Mouse (Mus musculus): ENCODE data around the gene Map3k10.

Gene Map3k10

DNA sequence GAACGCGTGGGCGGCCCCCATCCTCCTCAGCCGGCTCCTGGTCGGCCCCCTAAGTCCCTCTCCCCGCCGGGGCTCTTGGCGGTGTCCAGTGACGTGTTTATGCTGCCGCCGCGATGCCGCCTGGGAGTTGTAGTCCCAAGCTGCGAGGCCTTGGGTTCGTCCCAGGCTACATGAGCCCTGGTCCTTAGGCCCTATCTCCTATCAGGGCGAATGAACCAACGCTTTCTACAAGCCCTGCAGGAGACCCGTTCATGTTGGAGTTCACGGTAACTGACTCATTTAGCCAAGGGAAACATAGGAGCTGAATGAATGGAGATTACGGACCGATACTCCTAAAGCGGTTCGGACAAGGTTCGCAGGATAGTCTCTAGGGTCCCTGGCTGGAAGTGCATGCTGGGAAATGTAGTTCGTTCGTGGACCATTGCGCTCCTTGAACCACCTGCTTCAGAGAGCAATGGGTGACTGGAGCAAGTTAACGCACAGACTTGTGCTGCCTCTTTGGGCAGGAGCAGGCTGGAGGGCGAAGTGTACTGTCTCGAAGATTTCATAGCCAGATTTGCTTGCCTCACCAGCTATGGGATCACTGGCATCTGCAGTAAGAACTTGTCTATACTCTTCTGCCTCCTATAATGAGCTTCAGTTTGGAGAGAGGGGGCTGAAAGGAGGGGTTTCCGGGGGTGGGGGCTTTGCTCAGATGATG is at the start of gene Map3k10:
Gene Map3k10 (minus strand): TSS at position 77 of the 700 bp plus-strand sequence.
- peak; percentile 77 to 86 for DNase-seq (ENCODE audit: low spot score in 2 of 2)

DNA sequence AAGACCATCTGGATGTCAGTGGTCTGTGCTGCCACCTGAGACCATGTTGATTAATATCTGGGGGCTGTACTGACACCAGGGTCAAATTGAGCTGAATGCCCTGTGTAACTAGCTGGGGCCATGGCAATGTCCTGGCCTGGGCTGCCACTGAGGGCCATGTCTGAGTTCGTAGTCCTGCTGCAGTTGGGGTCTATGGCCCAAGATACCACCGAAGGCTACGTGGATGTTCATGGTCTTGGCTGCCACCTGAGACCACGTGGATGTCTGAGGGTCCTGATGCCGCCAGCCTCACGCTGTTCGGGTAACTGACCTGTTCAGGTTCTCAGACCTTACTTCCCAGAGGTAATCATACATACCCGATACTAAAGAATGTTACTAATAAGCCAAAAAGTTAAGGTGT is 47.6 kb upstream of the Map3k10 start:
- no peak for DNase-seq (ENCODE audit: low spot score in 2 of 2)

DNA sequence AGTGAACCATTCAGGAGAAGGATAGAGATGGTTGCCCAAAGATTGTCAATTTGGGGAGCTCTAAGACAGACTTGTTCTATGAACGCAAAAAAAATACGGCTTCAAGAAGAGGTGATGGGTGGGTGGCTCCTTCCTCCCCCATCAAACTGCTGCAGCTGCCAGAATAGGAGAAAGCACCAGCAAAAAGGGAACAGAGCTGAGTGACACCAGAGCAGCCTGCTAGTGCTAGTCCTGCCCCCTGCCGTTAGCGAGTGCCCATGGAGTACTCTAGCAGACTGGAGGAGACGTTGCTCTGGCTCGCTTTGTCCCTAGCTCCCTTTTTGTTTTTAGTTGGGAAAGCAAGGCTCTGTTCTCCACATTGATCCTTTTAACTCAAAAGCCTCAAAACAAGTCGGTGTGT is 36.0 kb upstream of the Map3k10 start:
- no peak for DNase-seq (ENCODE audit: low spot score in 2 of 2)

DNA sequence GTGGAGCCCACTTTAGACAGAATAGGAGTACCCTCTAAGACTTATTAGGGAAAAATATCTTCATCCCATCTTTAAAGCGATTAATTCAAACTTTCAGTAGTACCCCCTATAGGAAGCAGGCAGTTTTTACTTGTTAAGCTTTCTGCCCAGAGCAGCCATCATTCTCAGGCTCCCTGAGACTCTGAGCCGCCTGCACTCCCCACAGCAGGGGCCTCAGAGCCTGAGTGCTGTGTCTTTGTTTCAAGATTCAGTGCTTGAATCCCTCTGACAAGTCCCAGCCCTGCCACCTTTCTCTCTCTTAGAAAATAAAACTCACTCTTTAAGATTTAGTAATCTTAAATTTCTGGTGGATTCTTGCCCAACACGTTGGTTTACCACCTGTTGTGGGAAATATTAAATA is 22.3 kb upstream of the Map3k10 start:
- no peak for DNase-seq (ENCODE audit: low spot score in 2 of 2)

DNA sequence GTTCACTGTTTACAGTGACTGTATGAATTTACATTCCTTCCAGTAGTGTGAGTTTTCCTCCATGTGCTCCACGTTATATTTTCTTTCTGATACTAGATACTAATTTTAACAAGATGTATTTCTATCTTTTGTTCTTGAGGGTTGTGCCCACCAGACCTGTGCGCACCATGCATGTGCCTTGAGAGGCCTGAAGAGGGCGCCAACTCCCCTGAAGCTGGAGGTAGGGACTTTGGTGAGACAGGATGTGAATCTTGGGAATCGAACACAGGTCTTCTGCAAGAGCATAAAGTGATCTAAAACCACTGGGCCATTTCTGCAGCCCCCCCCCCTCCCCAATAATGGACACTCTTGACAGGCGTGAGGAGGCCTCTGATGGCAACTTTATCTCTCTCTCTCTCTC is 16.7 kb upstream of the Map3k10 start:
- peak in 1 of 2 experiments; percentile 25 for DNase-seq (ENCODE audit: low spot score in 2 of 2)

DNA sequence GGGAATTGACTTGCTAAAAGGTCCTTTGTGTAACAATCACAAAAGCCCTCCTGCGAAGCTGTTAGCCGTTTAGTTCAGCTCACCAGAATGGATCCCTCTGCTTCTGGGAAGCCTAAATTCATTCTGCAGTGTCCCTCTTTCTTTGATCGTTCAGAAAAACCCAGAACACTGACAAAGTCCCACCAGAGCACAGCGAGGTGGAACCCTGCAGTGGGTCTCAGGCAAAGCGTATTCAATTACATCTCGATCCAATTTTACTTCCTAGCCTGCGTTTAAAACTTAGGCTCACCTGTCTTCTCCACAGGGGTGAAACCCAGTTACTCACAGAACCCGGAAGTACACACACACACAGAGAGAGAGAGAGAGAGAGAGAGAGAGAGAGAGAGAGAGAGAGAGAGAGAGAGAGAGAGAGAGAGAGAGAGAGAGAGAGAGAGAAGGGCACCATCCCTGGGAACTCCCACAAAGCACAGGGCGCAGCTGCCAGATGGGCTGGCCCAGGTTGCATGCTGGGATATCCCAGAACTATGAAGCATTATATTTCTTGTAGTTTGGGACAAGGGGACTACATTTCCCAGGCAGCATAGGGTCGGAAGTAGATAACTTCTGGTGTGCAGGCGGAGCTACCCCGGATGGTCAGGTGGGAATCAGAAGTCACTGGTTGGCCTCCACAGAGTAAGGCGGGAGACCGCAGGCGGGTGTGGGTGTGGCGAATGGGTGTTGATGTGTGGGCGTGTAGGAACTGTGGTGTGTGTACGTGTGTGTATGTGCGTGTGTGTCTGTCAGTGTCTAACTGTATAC is 14.6 kb upstream of the Map3k10 start, which contains the start of gene Zfp607b:
Gene Zfp607b (plus strand): TSS at position 526 of the 798 bp plus-strand sequence.
- peak; percentile 71 to 82 for DNase-seq (ENCODE audit: low spot score in 2 of 2)

DNA sequence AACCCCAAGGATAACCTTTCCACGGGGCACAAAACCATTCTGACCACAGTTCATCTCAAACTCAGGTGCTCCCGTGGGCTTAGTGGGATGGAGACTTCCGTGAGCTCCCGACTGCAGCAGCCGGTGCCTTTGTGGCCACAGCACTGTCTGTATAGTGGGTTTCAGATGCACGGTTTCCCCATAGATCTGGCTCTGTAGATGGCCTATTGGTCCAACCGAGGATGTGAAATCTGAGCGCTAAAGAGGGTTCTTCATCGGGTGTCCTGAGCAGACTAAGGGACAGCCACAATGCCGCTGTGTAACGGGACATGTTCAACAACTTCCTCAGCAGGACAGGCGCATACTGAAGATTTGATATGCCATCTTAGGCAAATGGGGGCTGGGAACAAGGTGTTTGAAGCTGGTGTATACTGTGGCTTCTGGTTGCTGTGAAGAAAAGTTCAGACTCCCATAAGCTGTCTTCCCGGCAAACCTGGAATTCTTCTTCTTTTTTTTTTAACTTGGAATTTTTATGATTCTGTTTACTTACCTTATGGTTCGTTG is 13.9 kb upstream of the Map3k10 start:
- DNase-seq (ENCODE audit: low spot score in 2 of 2) = no peak

DNA sequence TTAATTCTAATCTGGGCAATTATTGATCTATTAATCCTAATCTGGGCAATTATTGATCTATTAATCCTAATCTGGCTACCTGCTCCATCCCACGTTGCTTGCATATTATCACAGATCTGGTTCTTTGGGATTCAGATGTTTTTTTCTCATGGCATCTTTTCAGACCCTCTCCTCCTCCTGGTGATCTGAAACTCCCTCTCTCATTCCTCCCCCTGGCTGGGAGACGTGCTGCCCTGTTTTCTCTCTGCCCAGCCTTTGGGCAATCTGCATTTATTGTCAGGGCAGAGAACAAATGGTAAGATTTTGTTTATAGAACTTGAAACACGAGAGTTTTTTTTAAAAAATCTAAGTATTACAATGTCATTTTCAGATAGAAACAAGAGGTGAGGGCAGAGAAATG is 13.4 kb upstream of the Map3k10 start:
- DNase-seq (ENCODE audit: low spot score in 2 of 2) = no peak

DNA sequence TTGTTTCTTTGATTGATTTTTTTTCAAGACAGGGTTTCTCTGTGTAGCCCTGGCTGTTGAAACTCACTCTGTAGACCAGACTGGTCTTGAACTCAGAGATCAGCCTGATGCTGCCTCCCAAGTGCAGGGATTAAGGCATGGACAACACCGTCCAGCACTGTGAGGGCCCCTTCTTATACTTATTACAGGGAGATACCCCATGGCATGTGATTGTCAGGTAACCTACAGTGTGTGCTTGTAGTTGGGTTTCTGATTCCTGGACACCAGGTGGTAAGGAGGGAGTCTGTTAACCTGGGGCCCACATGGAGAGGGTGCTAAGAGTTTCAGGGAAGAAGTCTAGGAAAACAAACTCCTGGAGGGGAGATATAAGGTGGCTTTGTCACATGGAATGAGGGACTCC is 12.6 kb upstream of the Map3k10 start:
- DNase-seq (ENCODE audit: low spot score in 2 of 2) = no peak

DNA sequence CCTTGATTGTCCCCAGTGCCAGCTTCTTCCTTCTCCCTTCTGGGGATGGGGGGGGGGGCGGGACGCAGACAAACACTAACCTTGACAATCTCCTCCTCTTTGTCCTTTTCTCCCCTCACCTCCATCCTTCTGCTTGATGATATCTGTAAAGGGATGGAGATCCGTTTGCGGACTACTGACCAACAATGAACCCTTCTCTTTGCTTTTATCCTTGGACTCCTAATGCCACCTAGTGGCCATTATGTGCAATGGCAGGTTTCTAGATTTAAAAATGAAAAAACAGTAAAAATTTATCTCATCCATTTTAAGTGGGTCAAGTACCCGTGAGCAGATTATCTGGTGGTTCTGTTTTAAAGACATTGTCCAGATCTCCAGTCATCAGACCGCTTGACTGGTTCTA is 11.3 kb upstream of the Map3k10 start:
- no peak for DNase-seq (ENCODE audit: low spot score in 2 of 2)

DNA sequence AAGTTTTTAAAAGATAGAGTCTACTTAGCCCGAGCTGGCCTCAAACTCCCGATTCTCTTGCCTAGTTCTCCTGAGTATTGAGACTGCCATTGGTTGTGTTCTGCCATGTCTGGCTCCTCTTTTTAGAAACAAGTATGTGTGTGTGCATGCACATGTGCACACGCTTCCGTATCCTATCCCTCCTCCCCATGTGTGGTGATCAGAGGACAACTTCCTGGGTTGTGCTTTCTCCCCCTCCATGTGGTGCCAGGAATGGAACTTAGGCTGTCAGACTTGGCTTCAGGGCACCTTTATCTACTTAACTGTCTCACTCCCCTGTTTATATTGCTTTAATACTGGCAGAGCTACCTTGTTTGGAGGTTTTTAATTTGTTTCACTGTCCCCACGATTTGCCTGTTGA is 10.8 kb upstream of the Map3k10 start:
- no peak for DNase-seq (ENCODE audit: low spot score in 2 of 2)

DNA sequence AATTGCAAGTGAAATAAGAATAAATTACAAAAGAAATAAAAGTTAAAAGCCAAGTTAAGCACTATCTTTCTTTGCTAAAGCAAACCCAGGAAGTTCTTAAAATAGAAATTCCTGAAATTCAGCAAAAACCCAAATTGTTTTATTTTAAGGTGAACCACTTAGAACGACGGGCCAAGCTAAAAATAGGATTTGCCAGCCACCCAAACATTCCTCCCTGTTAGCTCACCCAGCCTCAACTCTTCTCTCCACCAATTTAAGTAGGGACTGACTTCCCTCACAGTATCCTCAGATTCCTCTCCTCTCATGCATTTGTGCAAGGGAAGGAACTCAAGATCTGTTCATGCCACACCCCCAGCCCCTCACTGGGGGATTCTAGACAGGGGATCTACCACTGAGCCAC is 8.8 kb upstream of the Map3k10 start:
- DNase-seq (ENCODE audit: low spot score in 2 of 2) = no peak

DNA sequence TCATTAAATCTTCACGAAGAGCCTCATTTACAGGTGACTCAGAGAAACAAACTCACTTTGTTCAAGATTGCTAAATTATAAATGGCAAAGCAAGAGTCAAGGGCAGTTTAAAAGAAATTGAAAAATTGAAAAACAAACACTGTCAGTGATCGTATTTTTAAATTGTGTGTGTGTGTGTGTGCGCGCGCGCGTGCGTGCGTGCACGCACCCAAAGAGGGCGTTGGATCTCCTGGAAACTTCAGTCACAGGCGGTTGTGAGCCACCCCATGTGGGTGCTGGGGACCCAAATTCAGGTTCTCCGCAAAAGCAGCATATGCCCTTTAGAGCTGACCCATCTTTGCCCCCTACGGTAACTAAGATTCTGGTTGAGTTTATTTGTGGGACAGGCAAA is 819 bp upstream of the Map3k10 start:
- no peak for DNase-seq (ENCODE audit: low spot score in 2 of 2)

DNA sequence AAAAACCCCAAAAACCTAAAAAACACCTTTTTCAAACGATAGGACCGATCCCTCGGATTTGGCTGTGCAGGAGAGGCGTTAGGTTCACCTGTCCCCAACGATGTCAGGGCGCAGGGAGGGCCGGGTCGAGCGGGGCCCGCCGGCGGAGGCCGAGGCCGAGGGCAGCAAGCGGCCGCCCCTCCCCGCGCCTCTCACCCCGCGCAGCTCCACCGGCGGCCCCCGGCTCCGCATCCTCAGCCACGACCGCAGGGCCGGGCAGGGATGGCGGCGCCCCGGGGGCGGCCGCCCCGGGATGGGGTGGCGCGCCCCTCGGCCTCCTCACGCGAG is 240 bp downstream of the Map3k10 start:
- DNase-seq (ENCODE audit: low spot score in 2 of 2) = no peak

DNA sequence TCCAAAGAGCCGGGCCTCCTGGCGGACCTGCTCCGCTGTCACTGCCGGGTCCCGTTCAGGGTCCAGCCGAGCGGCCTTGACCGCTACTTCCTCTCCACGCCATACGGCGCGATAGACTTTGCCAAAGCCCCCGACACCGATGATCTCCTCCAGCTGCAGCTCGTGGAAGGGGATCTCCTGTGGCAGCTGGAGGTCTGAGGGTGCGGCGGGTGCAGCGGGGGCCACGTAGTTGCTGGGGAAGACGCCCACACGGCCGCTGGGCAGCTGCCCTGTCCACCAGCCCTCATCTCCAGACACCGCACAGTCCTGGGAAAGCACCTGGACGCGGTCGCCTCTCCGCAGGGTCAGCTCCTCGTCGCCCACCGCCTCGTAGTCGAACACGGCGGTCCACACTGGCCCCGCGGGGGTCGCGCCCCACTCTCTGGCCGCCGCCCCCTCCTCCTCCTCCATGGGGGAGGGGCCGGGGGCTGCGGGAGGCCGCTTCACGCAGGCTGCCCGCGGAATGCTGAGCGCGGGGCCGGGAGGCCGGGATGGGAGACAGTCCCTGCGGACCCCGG is 745 bp downstream of the Map3k10 start:
- no peak for DNase-seq (ENCODE audit: low spot score in 2 of 2)

DNA sequence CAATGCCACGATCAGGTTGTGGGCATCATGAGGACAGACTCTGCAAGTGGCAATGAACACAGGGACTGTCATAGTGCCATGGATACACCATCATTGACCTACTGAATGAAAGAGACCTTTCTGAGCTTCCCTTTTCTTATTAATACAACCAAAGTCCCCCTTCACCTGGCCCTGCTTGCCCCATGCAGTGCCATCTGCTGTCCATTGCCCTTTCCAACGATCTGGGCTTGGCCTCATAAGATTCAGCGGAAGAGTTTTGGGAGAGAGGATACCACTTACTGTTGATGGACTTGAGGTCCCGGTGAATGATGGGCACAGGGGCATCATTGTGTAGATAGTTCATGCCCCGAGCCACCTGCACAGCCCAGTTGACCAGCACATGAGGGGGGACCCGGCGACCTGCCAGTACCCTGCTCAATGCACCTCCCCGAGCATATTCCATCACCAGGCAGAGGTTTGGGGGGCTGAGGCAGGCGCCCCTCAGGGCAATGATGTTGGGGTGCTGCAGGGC is 1.3 kb downstream of the Map3k10 start:
- no peak for DNase-seq (ENCODE audit: low spot score in 2 of 2)

DNA sequence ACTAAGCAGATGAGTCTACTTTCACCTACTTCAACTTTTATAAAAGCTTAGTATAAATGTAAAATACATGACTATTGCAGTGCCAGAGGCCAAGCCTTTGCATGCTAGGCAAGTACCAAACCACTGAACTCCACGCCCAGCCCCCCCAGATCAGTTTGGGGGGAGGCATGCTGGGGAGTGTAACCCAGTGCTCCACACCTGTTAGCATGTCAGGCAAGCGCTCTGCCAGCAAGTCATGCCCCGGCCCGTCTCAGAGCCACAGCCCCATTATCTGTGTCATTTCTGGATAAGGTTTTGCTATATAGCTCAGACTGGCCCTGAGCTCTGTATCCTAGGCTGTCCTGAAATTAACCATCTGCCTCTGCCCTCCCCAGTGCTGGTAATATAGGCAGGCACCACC is 12.4 kb downstream of the Map3k10 start:
- DNase-seq (ENCODE audit: low spot score in 2 of 2) = no peak

DNA sequence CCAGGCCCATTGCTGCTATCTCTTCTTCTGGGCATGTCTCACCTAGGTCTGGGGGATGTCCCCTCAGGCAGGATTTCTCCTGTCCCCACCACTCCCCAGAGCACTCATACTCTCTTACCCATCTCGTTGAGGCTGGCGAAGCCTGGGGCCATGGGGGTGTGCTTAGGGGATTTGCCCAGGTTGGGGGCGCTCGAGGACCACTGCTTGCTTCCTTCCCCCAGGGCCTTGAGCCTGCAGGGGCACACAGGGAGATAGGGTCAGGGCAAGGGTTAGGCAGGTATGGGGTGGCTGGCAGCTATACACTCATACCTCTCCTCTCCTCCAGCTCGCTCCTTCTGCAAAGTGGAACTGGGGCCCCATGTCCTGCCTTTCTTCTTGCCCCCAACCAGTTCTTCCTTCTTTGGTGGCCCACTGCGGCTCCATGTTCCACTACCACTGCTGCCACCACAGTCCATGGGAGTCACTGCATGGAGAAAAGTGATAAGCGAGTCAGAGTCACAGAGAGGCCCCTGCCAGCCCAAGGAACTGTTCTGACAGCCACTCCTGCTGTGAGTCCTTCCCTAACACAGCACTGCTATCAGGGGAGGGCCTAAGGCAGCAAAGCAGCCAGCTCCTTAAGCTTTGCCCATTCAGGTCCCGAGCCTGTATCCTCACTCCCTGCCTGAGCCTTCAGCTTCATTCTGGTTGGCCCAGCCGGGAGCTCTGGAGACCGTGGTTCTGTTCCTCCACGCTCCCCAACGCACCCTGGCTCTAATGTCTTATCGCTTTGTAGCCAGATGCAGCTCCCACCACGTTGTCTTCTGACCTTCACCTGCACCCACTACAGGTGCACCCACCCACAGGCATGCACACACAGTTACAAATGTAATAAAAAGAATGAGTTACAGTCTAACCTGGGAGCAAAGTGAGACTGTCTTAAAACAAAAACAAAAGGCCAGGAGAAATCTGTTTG is 15.4 kb downstream of the Map3k10 start:
- no peak for DNase-seq (ENCODE audit: low spot score in 2 of 2)

DNA sequence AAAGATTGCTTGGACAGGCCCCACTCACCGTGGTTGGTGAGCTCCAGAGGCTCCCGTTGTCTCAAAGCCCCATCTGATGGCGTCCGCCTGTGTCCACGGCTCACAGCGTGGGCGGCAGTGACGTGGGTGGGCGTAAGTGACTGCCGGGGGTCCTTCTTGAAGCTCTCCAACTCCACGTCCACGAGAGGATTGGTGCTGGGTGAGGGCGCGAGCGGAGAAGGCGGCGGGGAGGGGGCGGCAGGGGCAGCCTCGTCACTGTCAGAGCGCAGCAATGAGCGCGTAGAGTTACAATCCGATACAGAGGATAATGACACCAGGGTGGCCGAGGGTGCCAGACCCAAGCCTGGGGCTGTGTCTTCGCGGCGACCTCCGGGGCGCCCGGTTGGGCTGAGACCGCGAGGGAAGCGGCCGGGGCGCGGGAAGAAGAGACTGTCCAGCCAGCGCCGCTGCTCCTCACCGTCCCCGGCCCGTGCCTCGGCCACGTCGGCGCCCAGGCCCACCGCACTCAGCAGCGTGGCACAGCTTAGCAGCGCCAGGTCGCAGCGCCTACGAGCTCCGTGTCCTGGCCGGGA is 16.5 kb downstream of the Map3k10 start:
- DNase-seq (ENCODE audit: low spot score in 2 of 2) = no peak

DNA sequence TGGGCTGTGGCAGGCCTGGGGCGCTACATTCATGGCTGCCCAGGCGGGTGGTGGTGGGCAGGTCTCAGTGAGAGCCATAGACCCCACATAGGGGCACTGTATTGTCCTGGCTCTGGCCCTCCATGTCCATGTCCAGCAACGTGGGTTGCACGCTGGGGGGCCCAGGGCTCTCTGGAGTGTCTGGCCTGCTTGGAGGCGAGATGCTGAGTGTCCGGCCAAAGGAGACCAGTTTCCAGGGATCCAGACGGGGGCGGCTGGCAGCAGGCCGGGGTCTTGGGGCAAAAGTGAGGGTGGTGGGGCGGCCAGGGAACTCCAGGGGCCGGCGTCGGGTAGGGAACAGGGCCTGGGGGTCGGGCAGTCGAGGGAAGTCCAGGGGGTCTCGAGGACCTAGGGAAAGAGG is 17.8 kb downstream of the Map3k10 start:
- DNase-seq (ENCODE audit: low spot score in 2 of 2) = no peak

DNA sequence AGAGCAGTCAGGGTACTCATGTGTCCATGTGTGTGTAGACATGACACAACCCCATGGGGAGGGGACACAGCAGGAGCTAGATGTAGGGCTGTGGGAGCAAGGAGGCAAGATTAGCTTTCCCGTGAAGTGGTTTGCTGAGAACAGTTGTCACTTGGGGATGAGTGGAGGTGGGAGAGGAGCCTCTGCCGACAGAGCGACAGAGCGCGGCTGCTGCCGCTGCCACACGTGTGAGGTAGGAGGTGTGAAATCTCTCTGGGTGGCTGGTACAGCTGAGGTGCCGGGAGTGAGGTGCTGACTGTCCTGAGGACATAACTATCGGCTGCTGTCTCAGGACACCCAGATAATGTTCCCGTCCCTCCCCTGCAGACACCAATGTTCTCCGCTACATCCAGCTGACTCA is 18.9 kb downstream of the Map3k10 start:
- DNase-seq (ENCODE audit: low spot score in 2 of 2) = no peak

Measured in spleen, postnatal 14 days (tissue).